7 mouse cellular contexts compared by ENCODE assay signal in genomic region chr9:47280146-47280545, GRCm38 (mm10).
DNase-seq lines count a peak whose midpoint lies in the region; ATAC-seq lines count a peak whose summit lies in the region.

No protein-coding gene starts in this region.

- peak; percentile 72 for ATAC-seq in forebrain, embryonic 15.5 days (replicated peaks)
- ATAC-seq in limb, embryonic 11.5 days (ENCODE audit: insufficient number of reproducible peaks, low FRiP score, low TSS enrichment, low read depth), result peak; percentile 70; the same call in 1 of the 2 replicates

- H3K4me1 ChIP-seq in forebrain, embryonic 15.5 days, result peaks cover 40% of the 10 kb centered on the region
- peaks cover 19% of the 10 kb centered on the region for H3K4me1 ChIP-seq in limb, embryonic 11.5 days (ENCODE audit: control insufficient read depth, insufficient read depth, low read length)

- H3K27me3 ChIP-seq in forebrain, embryonic 15.5 days, result no peaks in the 10 kb centered on the region
- H3K27me3 ChIP-seq in limb, embryonic 11.5 days (ENCODE audit: control insufficient read depth, insufficient read depth, low read length), result no peaks in the 10 kb centered on the region

- DNase-seq in ovary, adult 18-20 months (ENCODE audit: low spot score), result peak; percentile 5
- no peak for DNase-seq in ovary, postnatal 36 days (ENCODE audit: low spot score)
- DNase-seq in limb, embryonic 11.5 days (ENCODE audit: low spot score), result peak; percentile 75
- peak; percentile 92 for DNase-seq in retina, postnatal 1 day
- no peak for DNase-seq in left cerebral cortex, postnatal 10 days (ENCODE audit: extremely low spot score in 1 of 2, low spot score in 2 of 2)
- DNase-seq in right cerebral cortex, adult 18-20 months, result no peak

- H3K4me2 ChIP-seq in forebrain, embryonic 15.5 days (replicated peaks), result no peak overlapping the region
- H3K4me2 ChIP-seq in limb, embryonic 11.5 days (ENCODE audit: low read depth, severe bottlenecking), result no peak overlapping the region

- intact Hi-C loops in left cerebral cortex, postnatal 10 days (cut with DNase I), result no loop called here

- no peaks in the 10 kb centered on the region for H3K9me3 ChIP-seq in forebrain, embryonic 15.5 days
- H3K9me3 ChIP-seq in limb, embryonic 11.5 days (ENCODE audit: control insufficient read depth, low read length), result no peaks in the 10 kb centered on the region

- no peak overlapping the region for H3K4me3 ChIP-seq in forebrain, embryonic 15.5 days
- no peak overlapping the region for H3K4me3 ChIP-seq in limb, embryonic 11.5 days (ENCODE audit: low read depth, low read length)

- WGBS in forebrain, embryonic 15.5 days, result 4% methylated on average over 7 of the region's 7 CpGs
- WGBS in limb, embryonic 11.5 days, result 31% methylated on average over 7 of the region's 7 CpGs

- peak overlapping the region; percentile 85 for H3K27ac ChIP-seq in forebrain, embryonic 15.5 days (replicated peaks)
- 0 out of 2 replicates have a peak overlapping the region, but pooled peaks have one; percentile 26 for H3K27ac ChIP-seq in limb, embryonic 11.5 days (replicated peaks; ENCODE audit: low read depth, low read length)

- no peak overlapping the region for H3K9ac ChIP-seq in forebrain, embryonic 15.5 days (replicated peaks)
- H3K9ac ChIP-seq in limb, embryonic 11.5 days (ENCODE audit: low read length), result no peak overlapping the region

- H3K36me3 ChIP-seq in forebrain, embryonic 15.5 days, result no peaks in the 10 kb centered on the region
- H3K36me3 ChIP-seq in limb, embryonic 11.5 days (ENCODE audit: control insufficient read depth, insufficient read depth, low read length), result no peaks in the 10 kb centered on the region

Comparison
In these comparisons a context has a peak if more than half of its experiments do, and no peak if none do; other contexts are left out.
1. DNase-seq: peak in ovary, adult 18-20 months (single experiment), limb, embryonic 11.5 days (single experiment) and retina, postnatal 1 day (single experiment); none in ovary, postnatal 36 days (single experiment), left cerebral cortex, postnatal 10 days (0 of 2) and right cerebral cortex, adult 18-20 months (single experiment).